Mouse (Mus musculus): ENCODE measurements around the gene Plagl1.

GRCm38 (mm10) chr10:13106909-13107624, 46.8 kb downstream of the Plagl1 start:
- TF ChIP-seq CHD2 (IDR thresholded peaks at IDR 0.05; ENCODE audit: low read length) = no peak
- no peak for TF ChIP-seq ETS1 (conservative IDR thresholded peaks at IDR 0.05; ENCODE audit: low read depth, low read length)

All from CH12.LX (cell line).